Mouse (Mus musculus) adrenal gland, postnatal 36 days (tissue): ENCODE measurements at regions not wholly inside any gene's neighbourhood (a gene's known extent, or its start where the extent isn't known, plus 50 kb on each side); places are given as distances from the start of the nearest gene placed in this dataset.

Experiments used
- DNase-seq, 2 experiments: peaks; one replicate each; pipeline ENCODE4 v3.0.0; 2021; ENCODE audit warnings: mixed read lengths in 1 of 2

GRCm38 (mm10) chr10:21831002-21831696 lies 50.8 kb upstream of the Sgk1 start:
- DNase-seq, result no peak
